16 mouse cellular contexts compared by ENCODE assay signal in genomic region chr5:117519858-117520495, GRCm38 (mm10).
DNase-seq lines count a peak whose midpoint lies in the region; ATAC-seq and TF ChIP-seq lines count a peak whose summit lies in the region.
"Had no signal": no experiment of that assay in that cellular context is flagged by ENCODE, and none has a peak within 500 bp of the region (broad histone marks: within the 10 kb centered on the region; RNA-seq: fewer than 3 reads in every experiment).

No protein-coding gene starts in this region.

- no peaks in the 10 kb centered on the region for H3K36me3 ChIP-seq in forebrain, postnatal 0 days (ENCODE audit: insufficient read depth)
- H3K36me3 ChIP-seq in forebrain, embryonic 15.5 days: no peaks in the 10 kb centered on the region
- H3K36me3 ChIP-seq in limb, embryonic 12.5 days: no peaks in the 10 kb centered on the region
- H3K36me3 ChIP-seq in limb, embryonic 10.5 days: no peaks in the 10 kb centered on the region
- H3K36me3 ChIP-seq: embryonic facial prominence, embryonic 15.5 days; liver, embryonic 15.5 days had no signal

- no peak for ATAC-seq in forebrain, postnatal 0 days
- ATAC-seq in forebrain, embryonic 15.5 days (replicated peaks): no peak
- no peak for ATAC-seq in limb, embryonic 12.5 days (ENCODE audit: insufficient number of reproducible peaks, insufficient read depth, low FRiP score, low TSS enrichment, low read depth)
- no peak for ATAC-seq in monocyte, adult 5-6 weeks (replicated peaks; ENCODE audit: insufficient number of reproducible peaks, low FRiP score, low TSS enrichment, poor library complexity, severe bottlenecking)
- ATAC-seq: hindbrain, embryonic 16.5 days had no signal

- no peak for TF ChIP-seq POLR2A in cortical plate, adult 2 months (IDR thresholded peaks at IDR 0.05; ENCODE audit: extremely low read depth, insufficient read depth, low read length)

- H3K4me3 ChIP-seq in forebrain, postnatal 0 days (ENCODE audit: low read depth, low read length): no peak overlapping the region
- H3K4me3 ChIP-seq in forebrain, embryonic 15.5 days: no peak overlapping the region
- H3K4me3 ChIP-seq in limb, embryonic 12.5 days (replicated peaks): no peak overlapping the region
- no peak overlapping the region for H3K4me3 ChIP-seq in limb, embryonic 10.5 days
- H3K4me3 ChIP-seq in cortical plate, adult 2 months (ENCODE audit: insufficient read depth, low read length): no peak overlapping the region
- H3K4me3 ChIP-seq: embryonic facial prominence, embryonic 15.5 days; liver, embryonic 15.5 days; megakaryocyte, embryonic 14.5 days had no signal

- no peak overlapping the region for H3K4me2 ChIP-seq in forebrain, postnatal 0 days (ENCODE audit: low read depth)
- no peak overlapping the region for H3K4me2 ChIP-seq in forebrain, embryonic 15.5 days (replicated peaks)
- no peak overlapping the region for H3K4me2 ChIP-seq in limb, embryonic 12.5 days
- H3K4me2 ChIP-seq: embryonic facial prominence, embryonic 15.5 days; liver, embryonic 15.5 days had no signal

- H3K27me3 ChIP-seq in forebrain, postnatal 0 days (ENCODE audit: insufficient read depth, low read length): no peaks in the 10 kb centered on the region
- no peaks in the 10 kb centered on the region for H3K27me3 ChIP-seq in forebrain, embryonic 15.5 days
- no peaks in the 10 kb centered on the region for H3K27me3 ChIP-seq in limb, embryonic 12.5 days
- 0 out of 2 replicates have a peak, but pooled peaks cover 3% of the 10 kb centered on the region for H3K27me3 ChIP-seq in limb, embryonic 10.5 days (ENCODE audit: low read depth, poor library complexity, severe bottlenecking)
- H3K27me3 ChIP-seq: embryonic facial prominence, embryonic 15.5 days; liver, embryonic 15.5 days had no signal

- TF ChIP-seq CTCF in forebrain, postnatal 0 days (IDR thresholded peaks at IDR 0.05; ENCODE audit: low read depth): peak; percentile 64
- peak; percentile 29; the same call in 1 of the 2 replicates for TF ChIP-seq CTCF in cortical plate, adult 2 months (IDR thresholded peaks at IDR 0.05; ENCODE audit: extremely low read depth, insufficient read depth, low read length)

- WGBS in forebrain, postnatal 0 days: 37% methylated on average over 4 of the region's 4 CpGs
- 39% methylated on average over 4 of the region's 4 CpGs for WGBS in forebrain, embryonic 15.5 days
- 27% methylated on average over 4 of the region's 4 CpGs for WGBS in limb, embryonic 12.5 days
- WGBS in limb, embryonic 10.5 days: 41% methylated on average over 4 of the region's 4 CpGs

- H3K4me1 ChIP-seq in forebrain, postnatal 0 days (ENCODE audit: insufficient read depth): no peaks in the 10 kb centered on the region
- H3K4me1 ChIP-seq in forebrain, embryonic 15.5 days: 0 out of 2 replicates have a peak, but pooled peaks cover 3% of the 10 kb centered on the region
- 0 out of 2 replicates have a peak, but pooled peaks cover 6% of the 10 kb centered on the region for H3K4me1 ChIP-seq in limb, embryonic 12.5 days (replicated peaks)
- H3K4me1 ChIP-seq in limb, embryonic 10.5 days: peaks cover 23% of the 10 kb centered on the region; the same call in 1 of the 2 replicates
- no peaks in the 10 kb centered on the region for H3K4me1 ChIP-seq in cortical plate, adult 2 months (ENCODE audit: control insufficient read depth, insufficient read depth, low read length)
- H3K4me1 ChIP-seq: embryonic facial prominence, embryonic 15.5 days; liver, embryonic 15.5 days; megakaryocyte, embryonic 14.5 days had no signal

- no peak overlapping the region for H3K27ac ChIP-seq in forebrain, postnatal 0 days (ENCODE audit: low read depth, low read length)
- H3K27ac ChIP-seq in forebrain, embryonic 15.5 days (replicated peaks): no peak overlapping the region
- H3K27ac ChIP-seq in limb, embryonic 12.5 days: 0 out of 2 replicates have a peak overlapping the region, but pooled peaks have one; percentile 7
- H3K27ac ChIP-seq in limb, embryonic 10.5 days: no peak overlapping the region
- no peak overlapping the region for H3K27ac ChIP-seq in cortical plate, adult 2 months (ENCODE audit: insufficient read depth, low read length)
- H3K27ac ChIP-seq: embryonic facial prominence, embryonic 15.5 days; liver, embryonic 15.5 days had no signal

- H3K9me3 ChIP-seq in forebrain, postnatal 0 days (ENCODE audit: low read length): no peaks in the 10 kb centered on the region
- no peaks in the 10 kb centered on the region for H3K9me3 ChIP-seq in forebrain, embryonic 15.5 days
- H3K9me3 ChIP-seq in limb, embryonic 12.5 days: 0 out of 2 replicates have a peak, but pooled peaks cover 5% of the 10 kb centered on the region
- no peaks in the 10 kb centered on the region for H3K9me3 ChIP-seq in limb, embryonic 10.5 days (replicated peaks)
- H3K9me3 ChIP-seq: embryonic facial prominence, embryonic 15.5 days; liver, embryonic 15.5 days had no signal

- no peak for DNase-seq in forebrain, postnatal 0 days
- DNase-seq in limb, embryonic 10.5 days (ENCODE audit: low spot score): no peak
- DNase-seq in 416B (ENCODE audit: low read depth) (peak; percentile 39), adipocyte (ENCODE audit: low spot score) (no peak)
- DNase-seq: adrenal gland, adult 2 months; cerebellum, postnatal 25 days; kidney, postnatal 25 days; thymus, adult 18-20 months had no signal

- H3K9ac ChIP-seq in forebrain, postnatal 0 days: no peak overlapping the region
- H3K9ac ChIP-seq in forebrain, embryonic 15.5 days (replicated peaks): no peak overlapping the region
- no peak overlapping the region for H3K9ac ChIP-seq in limb, embryonic 12.5 days (replicated peaks)
- H3K9ac ChIP-seq: embryonic facial prominence, embryonic 15.5 days; liver, embryonic 15.5 days had no signal
